Mouse (Mus musculus) ES-Bruce4 (cell line): ENCODE data around the gene Lgmn.

Experiments
- CTCF ChIP-seq: IDR thresholded peaks from one replicate; pipeline ENCODE4 v1.8.1; 2011; ENCODE audit warnings: low read depth, low read length
- EP300 ChIP-seq: IDR thresholded peaks from 2 replicates; pipeline ENCODE4 v1.6.1; 2011; ENCODE audit warnings: low read depth, low read length; ENCODE audit not compliant: insufficient read depth
- POLR2A ChIP-seq: IDR thresholded peaks from one replicate; pipeline ENCODE4 v1.8.1; 2011; ENCODE audit warnings: low read length; ENCODE audit not compliant: insufficient read depth

DNA sequence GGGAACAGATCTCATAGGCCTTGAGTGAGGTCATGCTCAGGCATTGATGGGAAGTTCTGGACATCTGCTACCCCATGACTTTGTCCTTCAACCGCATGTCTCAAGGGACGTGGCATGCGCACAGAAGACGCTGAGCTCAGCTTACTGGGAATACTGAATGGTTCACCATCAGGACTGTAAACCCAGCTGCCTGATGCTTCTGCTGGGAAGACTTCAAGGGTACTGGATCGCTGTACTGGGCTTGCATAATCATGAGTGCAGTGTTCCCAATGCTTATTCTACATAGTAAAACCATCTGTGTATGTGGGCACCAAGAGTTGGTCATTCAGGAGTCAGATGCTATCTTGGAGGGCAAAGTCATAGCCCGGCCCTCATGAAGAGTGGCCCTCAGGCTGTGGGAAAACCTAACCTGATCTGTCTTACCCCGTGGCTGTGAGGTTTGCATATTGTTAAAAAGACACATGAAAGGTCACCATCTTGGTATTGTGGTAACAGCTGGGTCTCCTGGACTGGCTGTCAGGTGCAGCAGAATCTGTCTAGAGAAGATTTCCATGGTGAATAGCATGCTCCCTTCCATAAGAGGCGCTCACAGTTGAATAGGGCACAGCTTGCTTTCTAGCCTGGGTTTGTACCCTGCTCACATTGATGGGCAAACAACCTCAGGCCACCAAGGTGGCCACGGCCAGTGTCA is 73.3 kb downstream of the Lgmn start:
- TF ChIP-seq POLR2A (no peak), CTCF (no peak), EP300 (no peak)
